Mouse (Mus musculus) thymus, adult 2 months (tissue): ENCODE data around the gene Serpinb3a. TPM values are rescaled to one million over a fixed set of nuclear protein-coding genes. Genes with fewer than 3 reads are reported as not detected.

Experiments
- DNase-seq: peaks from one replicate; pipeline ENCODE4 v3.0.0; 2021
- H3K27ac ChIP-seq: fragments of 200-500 bp; 2 replicates; pipeline ENCODE4 v1.5.1; 2012; ENCODE audit warnings: low read length, control low read depth; ENCODE audit not compliant: control insufficient read depth, insufficient read depth
- H3K27me3 ChIP-seq: fragments of 200-500 bp; 2 replicates; pipeline ENCODE4 v1.6.1; 2012; ENCODE audit warnings: mild to moderate bottlenecking, low read length, moderate library complexity, mixed read lengths; ENCODE audit not compliant: control insufficient read depth, insufficient read depth
- H3K36me3 ChIP-seq: fragments of 200-500 bp; 2 replicates; pipeline ENCODE4 v1.6.1; 2012; ENCODE audit warnings: mild to moderate bottlenecking, low read length, moderate library complexity; ENCODE audit not compliant: control insufficient read depth, insufficient read depth
- H3K4me1 ChIP-seq: fragments of 200-500 bp; replicated peaks from 2 replicates; pipeline ENCODE4 v1.6.1; 2012; ENCODE audit warnings: low read length; ENCODE audit not compliant: control insufficient read depth, insufficient read depth
- H3K4me3 ChIP-seq: fragments of 200-500 bp; 2 replicates; pipeline ENCODE4 v1.5.1; 2012; ENCODE audit warnings: mild to moderate bottlenecking, low read length, control low read depth, moderate library complexity; ENCODE audit not compliant: control insufficient read depth, insufficient read depth
- CTCF ChIP-seq: fragments of 200-500 bp; IDR thresholded peaks from 2 replicates; pipeline ENCODE4 v1.5.1; 2012; ENCODE audit warnings: mild to moderate bottlenecking, control low read depth, low read length, moderate library complexity, borderline replicate concordance; ENCODE audit not compliant: control insufficient read depth, poor library complexity, insufficient read depth; ENCODE audit errors: extremely low read depth
- POLR2A ChIP-seq: fragments of 200-500 bp; IDR thresholded peaks from 2 replicates; pipeline ENCODE4 v1.6.1; 2012; ENCODE audit warnings: mild to moderate bottlenecking, low read length, control low read depth, moderate library complexity; ENCODE audit not compliant: control insufficient read depth, poor library complexity, insufficient read depth; ENCODE audit errors: extremely low read depth
- WGBS: fragments of 180-500 bp; shearing (Covaris S2); methylation state at CpG from one replicate; pipeline ENCODE4 v1.1.7; 2018; 5-methylcytosine and 5-hydroxymethylcytosine counted together
- polyA plus RNA-seq: library from polyadenylated mRNA; depleted of rRNA; stranded (reverse); fragments of >200 nt; gene quantifications from 2 replicates; pipeline ENCODE4 v1.2.3, GENCODE M21; 2012; rRNA removed

Serpinb3a gene
- polyA plus RNA-seq, 1 experiment: 0.97 TPM

GRCm38 (mm10) chr1:107006316-107006715 lies 45.8 kb downstream of the Serpinb3a start:
- Histone ChIP-seq H3K4me1 (no peaks in the 10 kb centered on the region), H3K4me3 (no peak overlapping the region), H3K36me3 (no peaks in the 10 kb centered on the region), H3K27me3 (no peaks in the 10 kb centered on the region), H3K27ac (no peak overlapping the region)
- no peak for TF ChIP-seq CTCF
- TF ChIP-seq POLR2A: no peak
- DNase-seq: no peak
- 93% methylated on average over 3 of the region's 3 CpGs for WGBS

- 96% methylated on average over 2 of the region's 2 CpGs for WGBS
- no peaks in the 10 kb centered on the region for H3K4me1 ChIP-seq
- no peaks in the 10 kb centered on the region for H3K27me3 ChIP-seq
- H3K27ac ChIP-seq: no peak overlapping the region
- no peak overlapping the region for H3K4me3 ChIP-seq
- no peaks in the 10 kb centered on the region for H3K36me3 ChIP-seq
- no peak for TF ChIP-seq CTCF
- DNase-seq: no peak
These were observed 50.3 kb downstream of the Serpinb3a start for GRCm38 (mm10) chr1:107001754-107002153.

- TF ChIP-seq POLR2A (no peak), CTCF (no peak)
- no peaks in the 10 kb centered on the region for H3K36me3 ChIP-seq
- WGBS: 83% methylated on average over 13 of the region's 13 CpGs
- no peak overlapping the region for H3K4me3 ChIP-seq
- H3K4me1 ChIP-seq: no peaks in the 10 kb centered on the region
- no peaks in the 10 kb centered on the region for H3K27me3 ChIP-seq
- H3K27ac ChIP-seq: no peak overlapping the region
- no peak for DNase-seq
These were observed 51.7 kb downstream of the Serpinb3a start for GRCm38 (mm10) chr1:107000424-107000823.

Other genes starting within 250 kb of the Serpinb3a start
- 1.0 and 1.3 TPM in 2 replicates for gene Serpinb5, start 191.1 kb downstream of the Serpinb3a start, polyA plus RNA-seq
- gene Serpinb12, start 117.9 kb downstream of the Serpinb3a start, polyA plus RNA-seq: 0.55 and 0.92 TPM in 2 replicates
- gene Serpinb13, start 71.3 kb downstream of the Serpinb3a start, polyA plus RNA-seq: 0.11 TPM in 1 of 2 replicates, not detected in the other
- gene Serpinb3d, start 31.2 kb upstream of the Serpinb3a start, polyA plus RNA-seq: 0.13 TPM in 1 of 2 replicates, not detected in the other
- not detected in 2 replicates for gene Serpinb3b, start 226.1 kb upstream of the Serpinb3a start, polyA plus RNA-seq
- gene Serpinb3c, start 226.1 kb upstream of the Serpinb3a start, polyA plus RNA-seq: 0.08 and 0.18 TPM in 2 replicates